Mouse (Mus musculus) common myeloid progenitor, adult 5-6 weeks (primary cell): ENCODE results near the gene Stat5b. TPM values are rescaled to one million over a fixed set of nuclear protein-coding genes. Genes with fewer than 3 reads are reported as not detected.

Experiments used
- ATAC-seq: replicated peaks from 2 replicates; pipeline ENCODE4 v1.8.0; 2016; ENCODE audit warnings: low read depth, mild to moderate bottlenecking, moderate TSS enrichment, inconsistent platforms; ENCODE audit not compliant: poor library complexity, severe bottlenecking
- total RNA-seq: library from RNA; stranded (forward); fragments of 200-1000, 187-1606 nt; gene quantifications from 2 replicates; pipeline ENCODE4 v1.2.3, GENCODE M21; 2017

Gene Stat5b
- 49.4 and 64.4 TPM in 2 replicates for total RNA-seq

- ATAC-seq: peak; percentile 29
Measured at GRCm38 (mm10) chr11:100850038-100850777, at the start of gene Stat5b. TSS of gene Stat5b (minus strand) at chr11:100850724.

GRCm38 (mm10) chr11:100898441-100899199 lies 48.1 kb upstream of the Stat5b start:
- no peak for ATAC-seq

- ATAC-seq: no peak
Measured at GRCm38 (mm10) chr11:100897294-100898231, 47.0 kb upstream of the Stat5b start.

GRCm38 (mm10) chr11:100896078-100896477 lies 45.6 kb upstream of the Stat5b start:
- no peak for ATAC-seq

GRCm38 (mm10) chr11:100894146-100894918 lies 43.8 kb upstream of the Stat5b start:
- ATAC-seq: no peak

- peak; percentile 77 for ATAC-seq
Measured at GRCm38 (mm10) chr11:100893482-100893881, 43.0 kb upstream of the Stat5b start.

GRCm38 (mm10) chr11:100892435-100892834 lies 41.9 kb upstream of the Stat5b start:
- no peak for ATAC-seq

GRCm38 (mm10) chr11:100891256-100892123 lies 41.0 kb upstream of the Stat5b start:
- ATAC-seq: peak; percentile 68

- ATAC-seq: no peak
Measured at GRCm38 (mm10) chr11:100890481-100890880, 40.0 kb upstream of the Stat5b start.

- 0 out of 2 replicates have a peak, but pooled peaks have one; percentile 7 for ATAC-seq
Measured at GRCm38 (mm10) chr11:100888348-100888820, 37.9 kb upstream of the Stat5b start.

- no peak for ATAC-seq
Measured at GRCm38 (mm10) chr11:100887764-100888163, 37.2 kb upstream of the Stat5b start.

GRCm38 (mm10) chr11:100887236-100887635 lies 36.7 kb upstream of the Stat5b start:
- no peak for ATAC-seq

GRCm38 (mm10) chr11:100886188-100886740 lies 35.7 kb upstream of the Stat5b start:
- no peak; the same call in 1 of the 2 replicates for ATAC-seq

- ATAC-seq: no peak
Measured at GRCm38 (mm10) chr11:100885472-100885871, 34.9 kb upstream of the Stat5b start.

- no peak for ATAC-seq
Measured at GRCm38 (mm10) chr11:100883640-100884039, 33.1 kb upstream of the Stat5b start.

GRCm38 (mm10) chr11:100879321-100880078 lies 29.0 kb upstream of the Stat5b start:
- ATAC-seq: peak; percentile 70

GRCm38 (mm10) chr11:100875761-100876160 lies 25.2 kb upstream of the Stat5b start:
- ATAC-seq: no peak
